Mouse (Mus musculus) leukemia stem cell, adult 10-12 weeks (primary cell): Measurements from ENCODE around the gene Eif1ad. TPM values are rescaled to one million over a fixed set of nuclear protein-coding genes. Genes with fewer than 3 reads are reported as not detected.

ENCODE experiments used
- polyA plus RNA-seq: library from polyadenylated mRNA; stranded (reverse); fragments of >175 nt; gene quantifications from 2 replicates; pipeline ENCODE4 v1.2.3, GENCODE M21; 2012; ENCODE audit warnings: low replicate concordance

Eif1ad gene
- 27.6 and 41.9 TPM in 2 replicates for polyA plus RNA-seq

GRCm38 (mm10) chr19:5366175-5367052 is at the start of gene Eif1ad:
Eif1ad (plus strand) TSS chr19:5366741.

GRCm38 (mm10) chr19:5335441-5335840 is 31.1 kb upstream of the Eif1ad start, which contains the start of gene Catsper1:
Catsper1 (plus strand) TSS chr19:5335741.

GRCm38 (mm10) chr19:5349502-5349873 is 17.1 kb upstream of the Eif1ad start, which contains the start of gene Cst6:
Cst6 (minus strand) TSS chr19:5349574.

GRCm38 (mm10) chr19:5367053-5367359 is 465 bp downstream of the Eif1ad start, which contains the start of gene Banf1:
Banf1 (minus strand) TSS chr19:5367168.

GRCm38 (mm10) chr19:5388588-5389242 is 22.2 kb downstream of the Eif1ad start, which contains the start of gene Sart1:
Sart1 (minus strand) TSS chr19:5388703.

GRCm38 (mm10) chr19:5402293-5402692 is 35.8 kb downstream of the Eif1ad start, which contains the start of gene Tsga10ip:
Tsga10ip (minus strand) TSS chr19:5402526.

Other genes with a start within 250 kb of the Eif1ad start
- 18.0 and 32.6 TPM in 2 replicates for gene Klc2, start 248.2 kb upstream of the Eif1ad start, polyA plus RNA-seq
- gene Pacs1, start 93.6 kb upstream of the Eif1ad start, polyA plus RNA-seq, result 116 and 125 TPM in 2 replicates
- 314 and 709 TPM in 2 replicates for gene Sf3b2, start 71.3 kb upstream of the Eif1ad start, polyA plus RNA-seq
- gene Gal3st3, start 68.4 kb upstream of the Eif1ad start, polyA plus RNA-seq, result 0.16 and 0.23 TPM in 2 replicates
- gene Catsper1, start 31.0 kb upstream of the Eif1ad start, polyA plus RNA-seq, result not detected in 2 replicates
- not detected in 2 replicates for gene Cst6, start 17.2 kb upstream of the Eif1ad start, polyA plus RNA-seq
- 57.6 and 104 TPM in 2 replicates for gene Banf1, start 427 bp downstream of the Eif1ad start, polyA plus RNA-seq
- gene Sart1, start 22.0 kb downstream of the Eif1ad start, polyA plus RNA-seq, result 72.0 and 110 TPM in 2 replicates
- gene Tsga10ip, start 35.8 kb downstream of the Eif1ad start, polyA plus RNA-seq, result not detected in 2 replicates
- 179 and 311 TPM in 2 replicates for gene Drap1, start 58.2 kb downstream of the Eif1ad start, polyA plus RNA-seq
- gene AI837181, start 58.4 kb downstream of the Eif1ad start, polyA plus RNA-seq, result 69.5 and 77.3 TPM in 2 replicates
- gene Fosl1, start 80.8 kb downstream of the Eif1ad start, polyA plus RNA-seq, result 22.9 and 39.9 TPM in 2 replicates
- gene Ccdc85b, start 91.2 kb downstream of the Eif1ad start, polyA plus RNA-seq, result 11.4 and 13.8 TPM in 2 replicates
- 11.1 and 197 TPM in 2 replicates for gene Fibp, start 93.9 kb downstream of the Eif1ad start, polyA plus RNA-seq
- 0.34 and 1.2 TPM in 2 replicates for gene Ctsw, start 101.8 kb downstream of the Eif1ad start, polyA plus RNA-seq
- gene Efemp2, start 107.2 kb downstream of the Eif1ad start, polyA plus RNA-seq, result 0.91 and 1.5 TPM in 2 replicates
- 58.4 and 60.0 TPM in 2 replicates for gene Mus81, start 121.7 kb downstream of the Eif1ad start, polyA plus RNA-seq
- 2,530 and 3,476 TPM in 2 replicates for gene Cfl1, start 123.7 kb downstream of the Eif1ad start, polyA plus RNA-seq
- gene 1700020D05Rik, start 137.0 kb downstream of the Eif1ad start, polyA plus RNA-seq, result 0.35 and 0.47 TPM in 2 replicates
- 4.1 and 8.2 TPM in 2 replicates for gene Snx32, start 143.8 kb downstream of the Eif1ad start, polyA plus RNA-seq
- gene Ovol1, start 193.9 kb downstream of the Eif1ad start, polyA plus RNA-seq, result not detected in 2 replicates
- gene Ap5b1, start 201.3 kb downstream of the Eif1ad start, polyA plus RNA-seq, result 16.9 and 32.7 TPM in 2 replicates
- gene Rnaseh2c, start 235.1 kb downstream of the Eif1ad start, polyA plus RNA-seq, result 248 and 435 TPM in 2 replicates
- gene Kat5, start 243.5 kb downstream of the Eif1ad start, polyA plus RNA-seq, result 46.4 and 73.1 TPM in 2 replicates